Mouse (Mus musculus) intestine, postnatal 0 days (tissue): ENCODE results near the gene Ifng. TPM values are rescaled to one million over a fixed set of nuclear protein-coding genes. Genes with fewer than 3 reads are reported as not detected.

Experiments
- ATAC-seq: fragments of 200-750 bp; cut with Nextera tagmentation; 2 replicates; pipeline ENCODE4 v1.8.0; 2017; ENCODE audit warnings: mild to moderate bottlenecking, moderate TSS enrichment, moderate library complexity
- H3K27ac ChIP-seq: fragments of 300-500 bp; sonication (generic); 2 replicates; pipeline ENCODE4 v1.5.1; 2014; ENCODE audit warnings: mild to moderate bottlenecking, low read depth, low read length, moderate library complexity
- H3K27me3 ChIP-seq: fragments of 300-500 bp; sonication (generic); replicated peaks from 2 replicates; pipeline ENCODE4 v1.6.1; 2014; ENCODE audit warnings: low read length, mixed read lengths; ENCODE audit not compliant: control insufficient read depth, insufficient read depth
- H3K36me3 ChIP-seq: fragments of 300-500 bp; sonication (generic); 2 replicates; pipeline ENCODE4 v1.6.1; 2014; ENCODE audit warnings: mild to moderate bottlenecking, moderate library complexity; ENCODE audit not compliant: control insufficient read depth, insufficient read depth
- H3K4me1 ChIP-seq: fragments of 300-500 bp; sonication (generic); replicated peaks from 2 replicates; pipeline ENCODE4 v1.6.1; 2014; ENCODE audit warnings: antibody characterized with exemption, low read length, mixed read lengths; ENCODE audit not compliant: control insufficient read depth, insufficient read depth
- H3K4me2 ChIP-seq: fragments of 300-500 bp; sonication (generic); replicated peaks from 2 replicates; pipeline ENCODE4 v1.6.1; 2014; ENCODE audit warnings: low read depth, mild to moderate bottlenecking, moderate library complexity
- H3K4me3 ChIP-seq: fragments of 300-500 bp; sonication (generic); 2 replicates; pipeline ENCODE4 v1.5.1; 2014; ENCODE audit warnings: low read depth, low read length
- H3K9ac ChIP-seq: fragments of 300-500 bp; sonication (generic); 2 replicates; pipeline ENCODE4 v1.6.1; 2014; ENCODE audit warnings: mild to moderate bottlenecking, low read depth, low read length
- H3K9me3 ChIP-seq: fragments of 300-500 bp; sonication (generic); 2 replicates; pipeline ENCODE4 v1.6.1; 2016; ENCODE audit warnings: mixed run types; ENCODE audit not compliant: control insufficient read depth
- CTCF ChIP-seq: sonication (generic); IDR thresholded peaks from 2 replicates; pipeline ENCODE4 v1.5.1; 2016; ENCODE audit warnings: low read depth, mild to moderate bottlenecking, control low read depth, antibody characterized with exemption, moderate library complexity
- WGBS: fragments of 180-500 bp; shearing (Covaris S2); extraction: QIAGEN DNeasy Blood & Tissue Kit; methylation state at CpG from one replicate; pipeline ENCODE4 v1.1.7; 2014; 5-methylcytosine and 5-hydroxymethylcytosine counted together
- polyA plus RNA-seq: library from polyadenylated mRNA; unstranded; fragments of >200 nt; fragmentation: Nextera tagmentation; extraction: Ambion mirVana; gene quantifications from 2 replicates; pipeline ENCODE4 v1.2.1, GENCODE M21; 2015

Gene Ifng
- polyA plus RNA-seq, 1 experiment from 2014 or later, result not detected

DNA sequence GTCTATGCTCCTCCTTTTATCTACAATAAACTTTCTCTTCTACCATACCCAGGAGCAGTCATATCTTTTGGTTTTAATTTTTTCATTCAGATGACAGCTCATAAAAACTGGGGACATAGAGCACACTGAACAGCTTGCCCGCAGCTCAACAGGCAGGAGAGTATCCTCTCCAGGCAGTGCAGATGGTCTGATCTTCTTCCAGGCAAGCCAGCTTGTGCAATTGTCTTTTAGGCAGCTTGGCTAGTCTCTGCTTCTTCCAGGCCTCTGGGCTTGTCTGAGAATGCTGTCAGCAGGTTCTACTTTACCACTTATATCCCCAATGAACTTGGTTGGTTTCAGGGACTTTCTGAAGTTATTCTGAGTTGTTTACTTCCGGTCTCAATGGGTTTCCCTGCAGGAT, 35.9 kb downstream of the Ifng start:
- Histone ChIP-seq H3K4me2 (no peak overlapping the region), H3K4me3 (no peak overlapping the region), H3K9me3 (no peaks in the 10 kb centered on the region), H3K36me3 (no peaks in the 10 kb centered on the region), H3K9ac (no peak overlapping the region), H3K27ac (no peak overlapping the region), H3K4me1 (no peaks in the 10 kb centered on the region), H3K27me3 (no peaks in the 10 kb centered on the region)
- no peak for TF ChIP-seq CTCF
- WGBS, result 85% methylated on average over 2 of the region's 2 CpGs
- ATAC-seq, result no peak

DNA sequence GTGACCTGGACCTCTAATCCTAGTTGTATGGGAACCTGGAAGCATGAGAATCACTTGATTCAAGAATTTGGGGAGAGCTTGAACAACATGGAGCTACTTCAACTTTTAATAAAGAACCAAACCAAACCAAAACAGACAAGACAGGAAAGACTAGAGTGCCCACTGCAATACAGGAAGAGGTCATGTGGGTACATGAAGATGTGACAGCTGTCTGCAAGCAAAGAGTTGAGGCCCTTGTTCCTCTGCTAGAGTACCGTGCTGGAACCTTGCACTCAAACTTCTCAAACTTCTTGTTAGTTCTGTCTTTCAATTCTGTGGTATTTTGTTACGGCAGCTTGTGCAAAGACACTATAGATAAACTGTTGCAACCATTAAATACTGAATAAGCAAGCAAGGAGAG, 36.5 kb downstream of the Ifng start:
- Histone ChIP-seq H3K4me1 (no peaks in the 10 kb centered on the region), H3K4me3 (no peak overlapping the region), H3K36me3 (no peaks in the 10 kb centered on the region), H3K9me3 (no peaks in the 10 kb centered on the region), H3K27ac (no peak overlapping the region), H3K27me3 (no peaks in the 10 kb centered on the region), H3K4me2 (no peak overlapping the region), H3K9ac (no peak overlapping the region)
- ATAC-seq, result no peak
- TF ChIP-seq CTCF, result no peak
- 85% methylated on average over 2 of the region's 2 CpGs for WGBS

DNA sequence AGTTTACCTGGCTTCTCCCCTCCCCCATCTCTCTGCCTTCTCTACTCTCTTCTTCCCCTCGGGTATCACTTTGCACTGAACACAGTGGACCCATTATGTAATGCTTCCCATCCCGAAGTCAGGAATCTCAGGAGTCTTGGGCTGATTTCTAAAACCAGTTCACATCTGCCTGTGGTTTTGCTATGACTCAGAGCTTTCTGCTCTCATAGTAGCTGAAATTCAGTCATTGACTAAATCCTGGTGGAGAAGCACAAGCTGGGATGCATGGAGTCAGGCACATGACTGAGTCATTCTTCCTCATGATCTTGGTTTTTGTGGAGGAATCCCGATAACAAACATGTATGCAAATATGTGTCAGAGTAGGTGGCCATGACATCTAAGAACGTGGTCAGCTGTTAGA, 38.4 kb downstream of the Ifng start:
- Histone ChIP-seq H3K27ac (no peak overlapping the region), H3K4me3 (no peak overlapping the region), H3K9ac (no peak overlapping the region), H3K4me2 (no peak overlapping the region), H3K9me3 (no peaks in the 10 kb centered on the region), H3K36me3 (no peaks in the 10 kb centered on the region), H3K27me3 (no peaks in the 10 kb centered on the region), H3K4me1 (no peaks in the 10 kb centered on the region)
- TF ChIP-seq CTCF, result no peak
- ATAC-seq, result no peak
- WGBS, result 77% methylated on average over 4 of the region's 4 CpGs

- Histone ChIP-seq H3K27me3 (no peaks in the 10 kb centered on the region), H3K27ac (no peak overlapping the region), H3K9ac (no peak overlapping the region), H3K9me3 (no peaks in the 10 kb centered on the region), H3K4me2 (no peak overlapping the region), H3K4me1 (no peaks in the 10 kb centered on the region), H3K36me3 (no peaks in the 10 kb centered on the region), H3K4me3 (no peak overlapping the region)
- no peak for TF ChIP-seq CTCF
- ATAC-seq, result no peak
- WGBS, result 97% methylated on average over 5 of the region's 5 CpGs
These were observed 39.3 kb downstream of the Ifng start for GRCm38 (mm10) chr10:118480118-118480517.

- no peak for TF ChIP-seq CTCF
- Histone ChIP-seq H3K4me2 (no peak overlapping the region), H3K27me3 (no peaks in the 10 kb centered on the region), H3K4me3 (no peak overlapping the region), H3K27ac (no peak overlapping the region), H3K9ac (no peak overlapping the region), H3K4me1 (no peaks in the 10 kb centered on the region), H3K9me3 (no peaks in the 10 kb centered on the region), H3K36me3 (no peaks in the 10 kb centered on the region)
- 80% methylated on average over 7 of the region's 7 CpGs for WGBS
- no peak for ATAC-seq
These were observed 39.9 kb downstream of the Ifng start for GRCm38 (mm10) chr10:118480793-118481192.

DNA sequence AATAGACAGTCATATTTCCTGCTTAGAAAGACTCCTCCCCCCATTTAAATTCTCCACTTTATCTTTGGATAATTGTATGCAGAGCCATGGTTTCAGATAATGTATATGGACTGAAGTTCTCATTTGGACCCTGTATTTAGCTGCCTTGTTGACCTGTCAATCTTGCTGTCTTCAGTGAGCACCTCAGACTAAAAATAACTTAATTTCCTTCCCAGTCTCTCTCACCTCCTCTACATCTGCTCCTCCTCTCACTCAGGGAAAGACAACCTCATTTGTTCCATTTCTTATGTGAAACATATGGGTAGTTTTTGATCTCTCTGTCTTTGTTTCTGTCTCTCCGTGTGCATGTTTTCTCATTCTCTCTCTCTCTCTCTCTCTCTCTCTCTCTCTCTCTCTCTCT, 53.3 kb downstream of the Ifng start:
- no peaks in the 10 kb centered on the region for H3K4me1 ChIP-seq
- H3K36me3 ChIP-seq, result no peaks in the 10 kb centered on the region
- H3K27ac ChIP-seq, result no peak overlapping the region
- H3K9me3 ChIP-seq, result no peaks in the 10 kb centered on the region
- no peaks in the 10 kb centered on the region for H3K27me3 ChIP-seq
- no peak for TF ChIP-seq CTCF
- ATAC-seq, result no peak
- no peak overlapping the region for H3K4me3 ChIP-seq
- 86% methylated on average over 1 of the region's 1 CpGs for WGBS
- no peak overlapping the region for H3K9ac ChIP-seq
- H3K4me2 ChIP-seq, result no peak overlapping the region

- WGBS, result 64% methylated on average over 1 of the region's 1 CpGs
- no peak overlapping the region for H3K4me3 ChIP-seq
- H3K36me3 ChIP-seq, result no peaks in the 10 kb centered on the region
- H3K4me1 ChIP-seq, result no peaks in the 10 kb centered on the region
- no peak for ATAC-seq
- H3K9me3 ChIP-seq, result no peaks in the 10 kb centered on the region
- no peak overlapping the region for H3K27ac ChIP-seq
- H3K4me2 ChIP-seq, result no peak overlapping the region
- H3K27me3 ChIP-seq, result no peaks in the 10 kb centered on the region
- H3K9ac ChIP-seq, result no peak overlapping the region
- TF ChIP-seq CTCF, result no peak
These were observed 54.5 kb downstream of the Ifng start for GRCm38 (mm10) chr10:118495362-118495761.

Other genes with a start within 250 kb of the Ifng start
- gene Il22, start 236.1 kb upstream of the Ifng start, polyA plus RNA-seq, result not detected in 2 replicates
- not detected in 2 replicates for gene Gm32717, start 200.3 kb upstream of the Ifng start, polyA plus RNA-seq
- gene Gm32802, start 182.4 kb upstream of the Ifng start, polyA plus RNA-seq, result not detected in 2 replicates
- not detected in 2 replicates for gene Iltifb, start 146.0 kb upstream of the Ifng start, polyA plus RNA-seq
- gene Gm9040, start 114.1 kb upstream of the Ifng start, polyA plus RNA-seq, result not detected in 2 replicates
- gene Gm9044, start 108.6 kb upstream of the Ifng start, polyA plus RNA-seq, result not detected in 2 replicates
- 0.09 TPM in 1 of 2 replicates, not detected in the other for gene Gm9045, start 103.2 kb upstream of the Ifng start, polyA plus RNA-seq
- not detected in 2 replicates for gene Gm9046, start 97.8 kb upstream of the Ifng start, polyA plus RNA-seq
- not detected in 2 replicates for gene Gm9048, start 92.4 kb upstream of the Ifng start, polyA plus RNA-seq
- gene Gm9049, start 86.9 kb upstream of the Ifng start, polyA plus RNA-seq, result 0.09 TPM in 1 of 2 replicates, not detected in the other